Mouse (Mus musculus): ENCODE measurements around the gene Dlgap4. TPM values are rescaled to one million over a fixed set of nuclear protein-coding genes. Genes with fewer than 3 reads are reported as not detected.

Gene Dlgap4
- polyA plus RNA-seq, 1 experiment, result 175 TPM

DNA sequence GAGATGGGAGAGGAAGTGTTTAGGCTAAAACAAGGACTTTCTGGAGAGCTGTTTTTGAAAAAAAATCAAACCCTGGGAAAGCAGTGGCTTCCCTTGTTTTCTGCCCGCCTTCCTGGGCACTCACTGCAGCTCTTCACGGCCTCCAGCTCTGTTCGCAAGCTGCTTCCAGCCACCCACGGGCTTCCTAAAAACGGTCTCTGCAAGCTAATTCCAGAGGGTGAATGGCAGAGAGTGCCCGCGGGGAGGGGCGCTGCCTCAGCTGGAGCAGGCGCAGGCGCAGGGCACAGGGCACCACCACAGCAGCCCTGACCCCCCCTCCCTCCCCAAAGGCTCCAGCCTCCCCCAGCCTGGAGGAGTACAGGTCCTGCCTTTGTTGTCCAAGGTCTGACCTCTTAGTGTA is 32.3 kb upstream of the Dlgap4 start:
- TF ChIP-seq CTCF (IDR thresholded peaks at IDR 0.05; ENCODE audit: control insufficient read depth, insufficient read depth, insufficient replicate concordance, low read depth, low read length) (no peak), POLR2A (IDR thresholded peaks at IDR 0.05; ENCODE audit: control insufficient read depth, low read depth, low read length) (no peak)
- Histone ChIP-seq H3K27me3 (ENCODE audit: control insufficient read depth, insufficient read depth, low read length) (no peaks in the 10 kb centered on the region), H3K4me1 (ENCODE audit: control insufficient read depth, insufficient read depth, low read length) (no peaks in the 10 kb centered on the region; the same call in 1 of the 2 replicates), H3K36me3 (ENCODE audit: control insufficient read depth, insufficient read depth, low read length) (no peaks in the 10 kb centered on the region), H3K4me3 (ENCODE audit: control insufficient read depth, low read depth, low read length) (no peak overlapping the region), H3K27ac (ENCODE audit: control insufficient read depth, insufficient read depth, low read depth, low read length) (no peak overlapping the region)

DNA sequence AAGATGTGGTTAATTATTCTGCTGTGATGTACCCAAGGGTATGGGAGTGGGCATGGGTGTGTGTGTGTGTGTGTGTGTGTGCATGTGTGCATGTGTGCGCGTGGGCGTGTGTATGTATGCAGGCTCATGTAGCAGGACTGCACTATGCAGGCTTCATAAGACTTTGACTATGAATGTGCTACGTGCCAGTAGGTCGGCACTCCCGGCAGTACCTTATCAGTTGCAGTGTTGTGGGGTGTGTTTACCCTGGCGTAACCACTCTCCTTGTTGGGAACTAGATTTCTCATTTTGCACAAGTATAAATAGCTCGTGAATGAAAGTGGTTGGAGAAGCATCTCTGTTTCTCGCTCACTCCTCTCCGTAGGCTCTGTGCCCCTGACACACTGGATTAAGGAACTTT is 30.6 kb upstream of the Dlgap4 start:
- Histone ChIP-seq H3K4me1 (ENCODE audit: control insufficient read depth, insufficient read depth, low read length) (no peaks in the 10 kb centered on the region; the same call in 1 of the 2 replicates), H3K27ac (ENCODE audit: control insufficient read depth, insufficient read depth, low read depth, low read length) (no peak overlapping the region)

GRCm38 (mm10) chr2:156584154-156584796 is 29.2 kb upstream of the Dlgap4 start:
- no peaks in the 10 kb centered on the region for H3K36me3 ChIP-seq (ENCODE audit: control insufficient read depth, insufficient read depth, low read length)
- H3K4me3 ChIP-seq (ENCODE audit: control insufficient read depth, low read depth, low read length), result no peak overlapping the region
- H3K4me1 ChIP-seq (ENCODE audit: control insufficient read depth, insufficient read depth, low read length), result no peaks in the 10 kb centered on the region; the same call in 1 of the 2 replicates
- no peaks in the 10 kb centered on the region for H3K27me3 ChIP-seq (ENCODE audit: control insufficient read depth, insufficient read depth, low read length)
- H3K27ac ChIP-seq (ENCODE audit: control insufficient read depth, insufficient read depth, low read depth, low read length), result no peak overlapping the region
- peak; percentile 23; the same call in 1 of the 2 replicates for TF ChIP-seq CTCF (IDR thresholded peaks at IDR 0.05; ENCODE audit: control insufficient read depth, insufficient read depth, insufficient replicate concordance, low read depth, low read length)
- no peak for TF ChIP-seq POLR2A (IDR thresholded peaks at IDR 0.05; ENCODE audit: control insufficient read depth, low read depth, low read length)

More for the DNA sequence above, 30.6 kb upstream of the Dlgap4 start:
- Histone ChIP-seq H3K4me3 (ENCODE audit: control insufficient read depth, low read depth, low read length) (no peak overlapping the region), H3K36me3 (ENCODE audit: control insufficient read depth, insufficient read depth, low read length) (no peaks in the 10 kb centered on the region), H3K27me3 (ENCODE audit: control insufficient read depth, insufficient read depth, low read length) (no peaks in the 10 kb centered on the region)
- TF ChIP-seq POLR2A (IDR thresholded peaks at IDR 0.05; ENCODE audit: control insufficient read depth, low read depth, low read length) (no peak), CTCF (IDR thresholded peaks at IDR 0.05; ENCODE audit: control insufficient read depth, insufficient read depth, insufficient replicate concordance, low read depth, low read length) (no peak)

DNA sequence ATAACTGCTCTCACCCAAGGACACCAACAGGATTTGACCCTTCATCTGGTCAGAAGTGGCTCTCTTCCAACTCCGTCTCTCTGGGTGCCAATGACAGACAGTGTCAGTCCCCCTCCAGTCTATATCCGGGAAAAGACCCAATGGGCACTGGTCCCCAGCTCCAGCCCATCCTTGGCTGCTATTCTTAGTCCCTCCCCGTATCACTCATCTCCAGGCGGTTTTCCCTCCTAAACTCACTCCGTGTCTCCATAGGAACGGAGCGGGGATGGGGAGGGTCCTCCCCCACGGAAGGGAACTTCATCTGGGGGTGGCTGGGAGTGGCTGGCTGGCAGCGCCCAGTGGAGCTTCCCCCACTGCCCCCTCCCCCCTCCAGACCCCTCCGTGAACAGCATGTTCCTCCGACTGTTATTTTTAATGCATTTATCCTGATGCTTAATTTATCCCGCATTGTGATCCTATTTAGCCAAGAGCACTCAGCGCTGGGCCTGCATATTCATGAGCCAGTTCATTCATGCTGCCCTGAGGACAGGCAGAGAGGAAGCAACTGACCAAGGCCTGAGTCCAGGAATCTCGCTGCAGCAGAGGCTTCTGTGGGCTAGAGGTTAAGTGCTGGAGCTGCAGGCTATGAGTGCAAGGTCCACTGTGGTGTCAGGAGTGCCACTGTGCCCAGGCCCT is 28.6 kb upstream of the Dlgap4 start:
- no peak for TF ChIP-seq POLR2A (IDR thresholded peaks at IDR 0.05; ENCODE audit: control insufficient read depth, low read depth, low read length)
- TF ChIP-seq CTCF (IDR thresholded peaks at IDR 0.05; ENCODE audit: control insufficient read depth, insufficient read depth, insufficient replicate concordance, low read depth, low read length), result no peak
- Histone ChIP-seq H3K4me1 (ENCODE audit: control insufficient read depth, insufficient read depth, low read length) (no peaks in the 10 kb centered on the region; the same call in 1 of the 2 replicates), H3K27ac (ENCODE audit: control insufficient read depth, insufficient read depth, low read depth, low read length) (no peak overlapping the region), H3K36me3 (ENCODE audit: control insufficient read depth, insufficient read depth, low read length) (no peaks in the 10 kb centered on the region), H3K4me3 (ENCODE audit: control insufficient read depth, low read depth, low read length) (no peak overlapping the region), H3K27me3 (ENCODE audit: control insufficient read depth, insufficient read depth, low read length) (no peaks in the 10 kb centered on the region)

GRCm38 (mm10) chr2:156589481-156589880 is 24.0 kb upstream of the Dlgap4 start:
- no peaks in the 10 kb centered on the region; the same call in 1 of the 2 replicates for H3K4me1 ChIP-seq (ENCODE audit: control insufficient read depth, insufficient read depth, low read length)
- no peak for TF ChIP-seq CTCF (IDR thresholded peaks at IDR 0.05; ENCODE audit: control insufficient read depth, insufficient read depth, insufficient replicate concordance, low read depth, low read length)
- no peaks in the 10 kb centered on the region for H3K36me3 ChIP-seq (ENCODE audit: control insufficient read depth, insufficient read depth, low read length)

DNA sequence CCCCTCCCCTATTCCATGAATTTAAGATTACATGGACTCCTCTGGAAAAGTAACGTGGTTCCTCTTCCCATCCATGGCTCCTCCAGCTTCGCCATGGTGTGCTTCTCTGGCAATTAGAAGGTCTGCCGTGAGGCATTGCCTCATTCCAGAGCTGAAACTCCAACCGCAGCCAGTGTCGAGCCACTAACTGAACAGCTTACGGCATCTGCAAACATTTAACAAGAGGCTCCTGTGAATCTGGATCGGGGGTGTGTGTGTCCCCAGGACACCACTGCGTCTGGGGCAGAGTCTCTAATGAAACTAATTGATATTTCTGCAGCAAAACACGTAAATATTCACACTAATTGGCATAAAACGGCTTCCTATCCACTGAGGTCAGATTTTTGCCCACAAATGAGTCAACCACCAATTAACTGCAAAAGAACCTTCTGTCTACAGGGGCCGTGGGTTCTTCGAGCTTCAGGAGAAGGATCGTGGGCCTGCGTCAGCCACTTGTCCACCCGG is 18.5 kb upstream of the Dlgap4 start:
- no peaks in the 10 kb centered on the region for H3K36me3 ChIP-seq (ENCODE audit: control insufficient read depth, insufficient read depth, low read length)
- no peaks in the 10 kb centered on the region for H3K4me1 ChIP-seq (ENCODE audit: control insufficient read depth, insufficient read depth, low read length)
- H3K27ac ChIP-seq (ENCODE audit: control insufficient read depth, insufficient read depth, low read depth, low read length), result no peak overlapping the region
- H3K27me3 ChIP-seq (ENCODE audit: control insufficient read depth, insufficient read depth, low read length), result no peaks in the 10 kb centered on the region
- no peak overlapping the region for H3K4me3 ChIP-seq (ENCODE audit: control insufficient read depth, low read depth, low read length)
- no peak for TF ChIP-seq CTCF (IDR thresholded peaks at IDR 0.05; ENCODE audit: control insufficient read depth, insufficient read depth, insufficient replicate concordance, low read depth, low read length)
- TF ChIP-seq POLR2A (IDR thresholded peaks at IDR 0.05; ENCODE audit: control insufficient read depth, low read depth, low read length), result no peak

More at GRCm38 (mm10) chr2:156589481-156589880, 24.0 kb upstream of the Dlgap4 start:
- Histone ChIP-seq H3K27ac (ENCODE audit: control insufficient read depth, insufficient read depth, low read depth, low read length) (no peak overlapping the region), H3K27me3 (ENCODE audit: control insufficient read depth, insufficient read depth, low read length) (no peaks in the 10 kb centered on the region), H3K4me3 (ENCODE audit: control insufficient read depth, low read depth, low read length) (no peak overlapping the region)

DNA sequence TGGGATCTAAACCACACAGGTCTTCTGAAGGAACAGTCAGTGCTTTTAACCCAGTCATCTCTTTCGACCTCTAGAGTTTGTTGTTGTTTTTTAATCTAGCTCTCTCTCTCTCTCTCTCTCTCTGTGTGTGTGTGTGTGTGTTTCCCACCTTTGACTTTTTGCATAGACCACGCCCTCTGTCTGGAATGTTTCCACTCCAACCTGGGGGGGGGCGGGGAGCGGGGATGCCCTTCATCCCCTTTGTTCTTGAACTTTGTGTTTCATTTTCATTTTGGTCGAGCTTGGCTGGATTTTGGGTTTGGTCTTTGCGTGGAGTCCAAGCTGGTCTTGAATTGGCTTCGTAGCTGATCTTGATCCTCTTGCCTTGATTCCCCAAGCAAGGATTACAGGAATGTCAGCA is 10.9 kb upstream of the Dlgap4 start:
- TF ChIP-seq CTCF (IDR thresholded peaks at IDR 0.05; ENCODE audit: control insufficient read depth, insufficient read depth, insufficient replicate concordance, low read depth, low read length) (no peak), POLR2A (IDR thresholded peaks at IDR 0.05; ENCODE audit: control insufficient read depth, low read depth, low read length) (no peak)
- no peaks in the 10 kb centered on the region for H3K36me3 ChIP-seq (ENCODE audit: control insufficient read depth, insufficient read depth, low read length)
- no peaks in the 10 kb centered on the region for H3K27me3 ChIP-seq (ENCODE audit: control insufficient read depth, insufficient read depth, low read length)
- H3K27ac ChIP-seq (ENCODE audit: control insufficient read depth, insufficient read depth, low read depth, low read length), result no peak overlapping the region
- H3K4me1 ChIP-seq (ENCODE audit: control insufficient read depth, insufficient read depth, low read length), result no peaks in the 10 kb centered on the region; the same call in 1 of the 2 replicates
- no peak overlapping the region for H3K4me3 ChIP-seq (ENCODE audit: control insufficient read depth, low read depth, low read length)

All from testis, adult 2 months (tissue).